Mouse (Mus musculus): ENCODE measurements around the gene Adamts15. TPM values are rescaled to one million over a fixed set of nuclear protein-coding genes. Genes with fewer than 3 reads are reported as not detected.

The Adamts15 gene
- total RNA-seq, 2 experiments from 2014 or later = not detected

- no peak for ATAC-seq (replicated peaks; ENCODE audit: low FRiP score, poor library complexity, severe bottlenecking)
Measured at GRCm38 (mm10) chr9:30895618-30896017, 26.6 kb downstream of the Adamts15 start.

GRCm38 (mm10) chr9:30886276-30886675 is 36.0 kb downstream of the Adamts15 start:
- ATAC-seq (replicated peaks; ENCODE audit: low FRiP score, poor library complexity, severe bottlenecking) = no peak

GRCm38 (mm10) chr9:30880553-30880952 is 41.7 kb downstream of the Adamts15 start:
- no peak for ATAC-seq (replicated peaks; ENCODE audit: low FRiP score, poor library complexity, severe bottlenecking)

DNA sequence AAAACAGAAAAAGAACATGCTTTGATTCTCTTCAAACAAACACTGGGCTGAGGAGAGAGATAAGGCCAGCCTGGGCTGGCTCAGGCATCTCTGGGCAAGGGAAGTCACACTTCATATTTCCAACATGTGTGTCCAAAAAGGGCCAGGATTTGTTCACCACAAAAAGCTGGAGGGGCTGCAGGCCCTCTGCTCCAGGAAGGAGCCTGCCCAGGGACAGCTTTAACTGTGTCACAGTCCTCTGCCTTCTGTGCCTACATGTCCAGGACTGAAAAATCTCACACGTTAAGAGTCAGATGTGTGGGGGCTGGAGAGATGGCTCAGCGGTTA is 42.3 kb downstream of the Adamts15 start:
- no peak for ATAC-seq (replicated peaks; ENCODE audit: low FRiP score, poor library complexity, severe bottlenecking)

DNA sequence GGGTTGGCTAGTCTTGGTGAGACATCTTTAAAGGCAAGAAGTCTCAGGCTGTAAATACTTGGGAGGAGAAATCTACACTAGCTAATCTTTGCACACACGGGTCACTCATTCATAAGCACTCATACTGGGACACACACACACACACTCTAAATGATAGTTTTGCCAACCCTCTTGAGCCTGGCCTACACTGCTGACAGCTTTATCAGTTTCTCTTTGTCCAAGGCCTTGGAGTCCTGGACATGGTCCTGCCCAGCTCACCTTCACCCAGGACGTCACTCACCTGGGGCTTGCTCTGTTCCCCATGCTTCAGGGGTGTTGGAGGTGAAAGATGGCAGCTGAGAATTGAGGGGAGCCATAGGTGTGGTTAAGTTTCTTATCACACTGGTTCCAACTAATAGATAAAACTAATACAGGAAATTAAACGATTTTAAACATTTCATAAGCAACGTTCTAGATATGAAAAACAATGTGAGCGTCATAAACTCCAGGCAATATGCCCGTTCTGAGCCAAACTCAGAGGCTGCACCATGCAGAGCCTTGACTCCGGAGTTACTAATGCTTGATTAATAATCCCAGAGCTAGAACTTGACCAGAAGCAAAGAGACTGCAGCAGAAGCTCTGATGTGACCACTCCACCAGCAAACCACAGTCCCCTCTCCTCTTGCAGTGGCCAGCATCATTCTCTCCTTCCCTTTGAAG is 42.9 kb downstream of the Adamts15 start:
- ATAC-seq (replicated peaks; ENCODE audit: low FRiP score, poor library complexity, severe bottlenecking) = no peak

DNA sequence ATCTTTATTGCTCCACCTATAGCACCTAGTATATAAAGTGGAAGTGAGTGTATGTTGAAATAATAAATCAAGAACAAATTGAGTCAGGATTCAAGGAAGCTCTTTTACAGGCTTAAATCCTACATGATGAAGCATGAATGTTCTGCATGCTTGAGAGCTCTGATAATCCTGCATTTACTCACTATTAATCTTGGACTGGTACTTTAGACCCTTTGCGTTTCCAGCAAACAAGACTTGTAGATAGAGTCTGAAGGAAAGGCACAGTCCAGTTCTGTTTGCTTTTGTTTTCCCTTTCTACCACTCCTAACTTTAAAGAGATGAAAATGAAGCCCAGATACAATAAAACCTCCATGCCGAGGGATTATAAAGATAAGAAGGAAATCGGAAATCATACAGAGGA is 45.7 kb downstream of the Adamts15 start:
- ATAC-seq (replicated peaks; ENCODE audit: low FRiP score, poor library complexity, severe bottlenecking) = no peak

GRCm38 (mm10) chr9:30855837-30856236 is 66.4 kb downstream of the Adamts15 start:
- ATAC-seq (replicated peaks; ENCODE audit: low FRiP score, poor library complexity, severe bottlenecking) = no peak

DNA sequence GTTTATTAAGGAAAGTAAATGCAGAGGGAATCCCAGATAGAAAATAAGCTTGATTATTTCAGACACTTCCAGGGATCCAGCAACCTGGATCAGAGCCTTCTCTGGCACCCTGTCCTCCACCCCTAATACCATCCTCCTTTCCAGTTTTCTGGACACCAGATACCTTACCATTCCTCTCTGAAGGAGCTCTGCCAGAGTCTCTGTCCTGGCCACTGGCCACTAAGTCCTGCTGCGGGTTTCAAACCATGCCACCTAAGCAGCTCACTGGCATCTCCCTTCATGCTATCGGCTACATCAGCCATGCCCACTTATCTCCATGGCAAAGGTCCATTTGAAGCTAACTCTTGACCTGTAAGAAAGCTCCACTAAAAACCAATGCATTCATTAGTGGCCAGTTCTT is 70.4 kb downstream of the Adamts15 start:
- no peak for ATAC-seq (replicated peaks; ENCODE audit: low FRiP score, poor library complexity, severe bottlenecking)

DNA sequence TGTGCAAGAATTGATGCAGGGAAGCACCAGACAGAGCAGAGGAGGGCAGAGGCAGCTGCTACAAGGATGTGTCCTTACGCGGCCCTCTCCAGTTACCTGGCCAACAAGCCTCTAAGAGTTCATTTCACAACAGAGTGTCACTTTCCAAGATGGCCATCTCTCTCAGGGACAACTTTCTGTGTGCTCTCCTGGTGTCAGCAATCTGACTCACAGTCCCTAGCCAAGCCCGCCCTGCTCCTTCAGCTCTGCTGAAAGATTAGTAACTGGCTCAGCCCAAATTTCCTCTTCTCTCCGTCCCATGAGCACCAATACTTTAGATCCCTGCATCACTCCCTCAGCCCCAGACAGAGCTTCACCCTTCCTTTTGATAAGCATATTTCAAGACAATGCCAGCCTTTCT is 72.3 kb downstream of the Adamts15 start:
- ATAC-seq (replicated peaks; ENCODE audit: low FRiP score, poor library complexity, severe bottlenecking) = no peak

DNA sequence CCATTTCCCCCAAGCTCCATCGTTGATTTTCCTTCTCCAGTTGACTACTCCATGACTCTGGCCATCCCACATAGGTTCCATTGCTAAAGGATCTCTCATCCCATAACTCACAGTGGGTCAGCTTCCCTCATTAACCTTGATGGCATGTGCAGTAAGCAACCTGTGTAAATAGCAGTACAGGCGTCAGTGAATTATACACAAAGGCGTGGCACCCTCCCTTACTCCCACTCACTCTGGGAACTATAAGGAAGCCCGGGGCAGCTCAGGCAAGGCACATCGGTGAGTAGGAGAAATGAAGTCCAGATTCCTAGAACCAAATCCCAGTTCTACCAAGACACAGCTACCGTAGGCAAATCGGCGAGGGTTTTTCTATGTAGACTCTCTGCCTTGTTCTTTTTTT is 72.8 kb downstream of the Adamts15 start:
- no peak for ATAC-seq (replicated peaks; ENCODE audit: low FRiP score, poor library complexity, severe bottlenecking)

Other genes with a start within 250 kb of the Adamts15 start
- gene Adamts8, start 20.1 kb upstream of the Adamts15 start, total RNA-seq (2015; ENCODE audit: low replicate concordance) = not detected in 2 replicates
- gene Adamts8, start 20.1 kb upstream of the Adamts15 start, total RNA-seq (2017; ENCODE audit: low replicate concordance) = not detected in 2 replicates
- 29.9 and 36.5 TPM in 2 replicates for gene Zbtb44, start 108.2 kb upstream of the Adamts15 start, total RNA-seq (2015; ENCODE audit: low replicate concordance)
- 18.5 and 35.1 TPM in 2 replicates for gene Zbtb44, start 108.2 kb upstream of the Adamts15 start, total RNA-seq (2017; ENCODE audit: low replicate concordance)
- gene St14, start 209.4 kb upstream of the Adamts15 start, total RNA-seq (2015; ENCODE audit: low replicate concordance) = 0.36 TPM in 1 of 2 replicates, not detected in the other
- gene St14, start 209.4 kb upstream of the Adamts15 start, total RNA-seq (2017; ENCODE audit: low replicate concordance) = 0.90 TPM in 1 of 2 replicates, not detected in the other